Mouse (Mus musculus) skeletal muscle tissue, adult 2 months (tissue): ENCODE results near the gene Gm7534.

Experiments
- DNase-seq: peaks from one replicate; pipeline ENCODE4 v3.0.0-alpha.2; 2012; ENCODE audit warnings: low read depth, low spot score

Gm7534 gene

DNA sequence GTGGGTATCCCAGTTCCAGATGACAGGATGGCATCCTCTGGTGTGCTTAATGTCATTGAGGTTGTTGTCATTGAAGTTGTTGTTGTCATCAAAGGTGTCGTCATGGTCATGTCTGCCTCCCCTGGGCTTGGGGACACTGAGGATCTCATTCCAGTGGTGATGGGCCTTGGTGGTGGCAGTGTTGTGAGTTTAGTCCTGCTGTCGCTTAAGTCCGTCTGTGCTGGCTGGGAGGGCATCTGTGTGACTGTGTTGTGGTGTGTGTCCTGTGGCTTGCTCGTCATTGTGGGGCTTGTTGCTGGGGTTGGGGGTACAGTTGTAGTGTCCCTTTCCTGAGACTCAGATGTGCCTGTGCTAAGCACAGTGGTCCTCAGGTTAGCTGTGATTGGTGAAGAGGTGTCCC, at the start of gene Gm7534:
Gm7534 (minus strand) TSS at position 101 of the 400 bp plus-strand sequence.
- no peak for DNase-seq

DNA sequence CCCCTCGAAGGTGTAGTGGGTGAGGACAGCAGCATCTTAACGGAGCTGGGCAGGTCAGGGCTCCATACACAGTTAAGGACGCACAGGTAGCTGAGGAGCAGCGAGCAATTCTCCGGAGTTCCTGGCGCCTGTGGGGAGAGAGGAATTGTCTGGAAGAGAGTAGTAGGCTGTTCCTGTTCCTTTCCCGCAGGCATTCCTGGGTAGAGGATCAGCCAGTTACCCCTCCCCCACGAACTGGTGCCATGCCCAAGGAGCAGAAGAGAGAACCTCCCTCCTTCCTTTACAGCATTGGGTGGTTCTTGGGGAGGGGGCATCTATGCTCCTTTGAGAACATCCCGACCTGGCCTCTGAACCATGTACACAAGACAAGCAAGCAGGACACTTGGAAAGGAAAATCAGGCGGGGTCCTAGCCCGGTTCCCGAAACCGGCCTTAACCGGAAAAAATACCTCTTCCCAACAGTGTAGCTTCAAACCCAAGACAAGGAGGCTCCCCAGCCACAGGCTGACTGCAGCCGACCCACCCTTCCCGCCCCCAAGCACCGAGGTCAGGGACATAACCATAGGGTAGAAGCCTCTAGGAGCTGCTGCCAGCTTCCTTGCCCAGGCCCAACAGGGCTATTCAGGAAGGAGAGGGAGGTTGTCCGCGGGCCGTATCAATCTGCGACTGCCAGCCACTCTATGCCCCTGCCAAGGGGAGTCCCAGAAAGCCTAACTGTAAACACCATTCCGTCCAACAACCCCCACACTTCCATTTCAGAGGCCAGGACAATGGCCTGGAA, 49.5 kb upstream of the Gm7534 start:
- DNase-seq: no peak

- DNase-seq: no peak
Measured at GRCm38 (mm10) chr4:134251241-134252130, 48.7 kb upstream of the Gm7534 start.

DNA sequence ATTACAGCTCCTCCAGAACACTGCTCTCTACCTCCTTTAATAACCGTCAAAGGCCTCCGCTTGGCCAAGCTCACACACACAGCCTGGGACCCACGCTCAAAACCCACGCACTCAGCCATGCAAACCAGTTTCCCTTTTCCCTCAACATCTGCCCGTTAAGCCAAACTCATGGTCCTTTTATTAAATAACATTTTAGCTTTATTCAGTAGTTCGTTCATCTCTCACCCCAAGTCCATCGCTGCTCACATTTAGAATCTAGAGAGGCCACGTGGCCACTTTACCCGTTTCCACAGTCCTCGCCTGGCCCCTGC, 48.1 kb upstream of the Gm7534 start:
- no peak for DNase-seq

DNA sequence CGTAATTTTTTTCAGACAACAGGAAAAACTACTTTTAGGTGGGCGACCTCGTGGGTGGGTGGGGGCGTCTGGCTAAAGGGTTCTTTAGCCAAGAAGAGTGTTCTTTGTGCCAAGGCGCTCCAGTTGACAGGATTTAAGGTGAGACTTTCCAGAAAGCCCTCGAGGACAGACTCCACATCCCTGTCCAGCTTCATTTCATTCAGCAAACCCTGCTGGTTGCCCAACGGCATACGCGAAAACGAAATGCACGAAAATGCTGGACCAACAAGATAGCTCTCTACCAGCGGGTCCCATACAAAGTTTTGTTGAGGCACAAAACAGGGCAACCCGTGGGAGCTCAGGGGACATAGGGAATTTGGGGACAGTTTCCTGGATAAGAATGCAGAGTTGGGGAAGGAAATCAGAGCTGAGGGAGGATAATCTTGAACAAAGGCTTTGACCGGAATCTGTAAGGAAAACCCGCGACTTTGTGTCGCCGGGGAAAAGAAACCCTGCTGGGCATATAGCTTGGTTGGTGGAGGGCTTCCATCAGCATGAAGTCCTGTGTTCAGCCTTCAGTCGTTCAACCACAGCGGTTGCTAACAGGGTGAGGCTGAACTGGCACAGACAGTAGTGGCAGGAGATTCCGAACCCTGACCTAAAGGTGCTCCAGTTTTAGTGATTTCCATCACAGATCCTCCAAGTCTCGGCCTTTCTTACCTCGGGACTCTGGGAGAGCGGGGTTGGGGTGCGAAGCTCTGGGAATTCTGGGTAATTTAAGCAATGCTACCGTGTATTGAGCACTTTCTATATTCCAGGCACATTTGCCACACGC, 47.5 kb upstream of the Gm7534 start:
- DNase-seq: no peak

GRCm38 (mm10) chr4:134249651-134250050, 46.8 kb upstream of the Gm7534 start:
- DNase-seq: no peak

DNA sequence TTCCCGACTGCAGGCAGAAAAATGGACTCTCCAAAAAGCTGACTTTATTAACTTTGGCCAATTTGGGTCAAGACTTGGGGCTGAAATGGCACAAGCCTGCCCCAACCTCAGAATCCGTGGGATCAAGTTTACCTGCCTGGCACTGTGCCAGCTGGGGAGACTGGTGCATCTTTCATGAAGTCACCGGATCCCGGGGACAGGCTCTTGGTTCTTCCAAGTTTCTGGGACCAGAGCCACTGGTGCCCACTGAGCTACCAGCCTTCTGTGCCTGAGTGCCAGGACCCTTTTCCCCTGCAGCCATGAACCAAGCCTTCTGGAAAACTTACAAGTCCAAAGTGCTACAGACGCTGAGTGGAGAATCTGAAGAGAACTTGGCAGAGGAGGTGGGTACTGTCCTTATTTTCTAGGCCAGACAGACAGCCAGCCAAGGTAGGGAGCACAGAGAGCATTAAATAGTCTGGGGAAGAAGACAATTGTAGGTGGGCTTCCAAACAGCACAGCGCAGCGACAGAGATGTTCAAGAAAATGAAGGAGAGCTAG, 44.0 kb upstream of the Gm7534 start, which contains the start of gene Gm30191:
Gm30191 (plus strand) TSS at position 217 of the 540 bp plus-strand sequence.
- no peak for DNase-seq

GRCm38 (mm10) chr4:134246256-134246655, 43.5 kb upstream of the Gm7534 start:
- no peak for DNase-seq

GRCm38 (mm10) chr4:134245148-134245843, 42.5 kb upstream of the Gm7534 start, which contains the start of gene Zfp593:
TSS of gene Zfp593 (minus strand) at chr4:134245592.
- DNase-seq: peak; percentile 87

GRCm38 (mm10) chr4:134243516-134244250, 40.9 kb upstream of the Gm7534 start, which contains the start of gene E130218I03Rik:
TSS of gene E130218I03Rik (plus strand) at chr4:134243662.
- DNase-seq: peak; percentile 45

DNA sequence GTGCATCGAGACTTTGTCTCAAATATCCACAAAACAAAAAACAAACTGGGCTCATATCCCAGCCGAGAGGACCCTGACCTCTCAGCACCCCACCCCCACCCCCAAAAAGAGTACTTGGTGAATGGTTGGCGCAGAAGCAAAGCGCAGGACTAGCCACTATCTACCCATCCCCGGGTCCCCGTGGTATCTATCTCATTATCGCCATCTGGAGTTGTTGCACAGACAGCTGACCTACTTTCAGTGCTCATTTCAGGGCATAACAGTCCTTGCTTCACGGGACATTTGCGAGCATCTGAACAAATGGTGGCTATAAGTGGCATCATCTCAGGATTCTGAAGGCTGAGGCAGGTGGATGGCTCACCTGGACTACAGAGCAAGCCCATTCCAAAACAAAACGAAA, 35.9 kb upstream of the Gm7534 start:
- DNase-seq: no peak

DNA sequence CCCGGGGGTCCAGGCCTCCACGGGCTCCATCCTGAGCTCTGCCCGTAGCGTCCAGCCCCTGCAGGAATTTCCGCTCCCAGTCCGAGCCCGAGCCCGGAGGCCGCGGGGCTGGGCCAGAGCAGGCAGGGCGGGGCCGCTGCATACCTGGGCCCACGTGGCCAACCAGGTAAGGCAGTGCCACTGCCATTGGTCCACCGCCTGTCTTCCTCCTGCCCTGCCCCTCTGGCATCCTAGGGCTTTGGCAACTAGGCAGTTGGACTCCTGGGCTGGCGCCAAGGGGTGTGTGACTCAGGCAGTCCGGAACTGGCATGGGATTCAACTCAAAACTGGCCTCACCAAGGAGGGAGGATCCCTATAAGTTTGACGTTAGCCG, 35.5 kb upstream of the Gm7534 start, which contains the start of gene Cnksr1:
Cnksr1 (minus strand) TSS at position 121 of the 373 bp plus-strand sequence.
- peak; percentile 85 for DNase-seq

- DNase-seq: peak; percentile 70
Measured at GRCm38 (mm10) chr4:134237582-134238278, 34.9 kb upstream of the Gm7534 start.

DNA sequence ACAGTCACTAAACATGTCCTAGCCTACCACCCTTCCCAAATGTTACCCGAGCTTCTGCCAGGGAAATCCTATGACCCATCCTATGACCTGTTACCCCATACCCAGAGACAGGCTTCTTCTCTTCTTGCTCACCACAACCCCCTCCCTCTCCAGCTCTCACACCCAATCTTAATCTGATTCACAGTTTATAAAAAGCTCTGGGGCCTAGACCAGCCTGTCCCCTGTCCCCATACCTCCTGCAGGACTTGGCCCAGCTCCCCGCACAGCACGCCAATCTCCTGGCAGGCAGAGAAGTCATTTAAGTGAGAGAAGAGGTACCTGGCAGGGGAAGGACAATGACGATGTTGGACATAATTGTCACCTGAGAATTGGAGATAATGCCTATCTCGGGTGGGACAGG, 32.1 kb upstream of the Gm7534 start:
- DNase-seq: peak; percentile 80

DNA sequence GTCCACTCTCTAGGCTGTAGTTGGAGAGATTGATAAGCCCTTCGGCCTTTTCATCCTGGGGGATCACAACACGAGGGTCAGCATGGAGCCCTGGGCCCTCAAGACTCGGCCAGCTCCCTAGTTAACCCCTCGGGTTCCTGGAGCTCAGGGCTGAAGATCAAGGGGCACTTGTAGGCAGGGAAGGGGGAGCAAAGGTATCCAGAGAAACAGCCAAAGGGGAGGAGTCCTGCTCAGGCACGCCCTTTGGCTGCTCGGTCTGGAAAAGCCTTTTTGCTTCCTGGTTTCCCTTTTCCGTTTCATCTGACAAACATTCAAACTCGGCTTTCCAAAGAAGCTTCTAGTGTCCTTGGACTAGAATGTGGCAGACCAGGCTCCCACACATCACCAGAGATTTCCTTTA, 27.6 kb upstream of the Gm7534 start:
- no peak for DNase-seq

- no peak for DNase-seq
Measured at GRCm38 (mm10) chr4:134227194-134227593, 24.4 kb upstream of the Gm7534 start, which contains the start of gene Catsper4. TSS of gene Catsper4 (minus strand) at chr4:134227383.

DNA sequence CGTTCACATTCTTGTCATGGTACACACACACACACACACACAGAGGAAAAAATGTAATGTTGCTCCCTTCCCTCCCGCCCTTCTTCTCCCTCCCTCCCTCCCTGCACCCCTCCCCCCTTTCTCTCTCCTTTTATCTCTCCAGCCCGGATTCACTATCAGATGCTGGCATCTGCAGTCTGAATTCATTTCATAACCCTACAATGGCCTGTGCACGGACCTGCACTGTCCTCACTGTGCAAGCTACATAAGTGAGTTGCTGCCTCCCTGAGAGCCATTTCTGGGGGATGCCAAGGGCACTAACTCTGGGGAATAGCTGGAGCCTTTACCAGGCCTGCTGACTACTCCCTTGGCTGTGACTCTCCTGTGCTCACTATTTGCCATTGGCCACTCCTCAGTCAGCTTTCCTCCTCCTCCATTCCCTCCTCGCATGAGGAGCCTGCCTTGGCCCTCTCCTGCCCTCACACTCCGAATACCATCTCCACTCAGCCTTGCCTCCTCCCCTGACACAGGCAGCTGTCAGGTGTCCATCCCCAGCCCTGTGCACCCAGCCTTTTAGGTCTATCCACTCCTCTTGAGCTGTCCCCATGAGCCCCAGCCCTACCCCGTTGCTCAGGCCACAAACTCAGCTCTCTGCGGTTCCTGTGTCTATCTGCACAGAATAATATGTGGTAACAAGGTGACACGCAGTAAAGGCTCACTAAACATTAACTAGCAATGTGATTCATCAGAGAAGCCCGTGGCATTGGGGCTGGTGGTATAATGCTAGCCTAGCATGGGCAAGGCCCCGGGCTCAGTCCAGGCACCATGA, 20.2 kb upstream of the Gm7534 start:
- DNase-seq: no peak

DNA sequence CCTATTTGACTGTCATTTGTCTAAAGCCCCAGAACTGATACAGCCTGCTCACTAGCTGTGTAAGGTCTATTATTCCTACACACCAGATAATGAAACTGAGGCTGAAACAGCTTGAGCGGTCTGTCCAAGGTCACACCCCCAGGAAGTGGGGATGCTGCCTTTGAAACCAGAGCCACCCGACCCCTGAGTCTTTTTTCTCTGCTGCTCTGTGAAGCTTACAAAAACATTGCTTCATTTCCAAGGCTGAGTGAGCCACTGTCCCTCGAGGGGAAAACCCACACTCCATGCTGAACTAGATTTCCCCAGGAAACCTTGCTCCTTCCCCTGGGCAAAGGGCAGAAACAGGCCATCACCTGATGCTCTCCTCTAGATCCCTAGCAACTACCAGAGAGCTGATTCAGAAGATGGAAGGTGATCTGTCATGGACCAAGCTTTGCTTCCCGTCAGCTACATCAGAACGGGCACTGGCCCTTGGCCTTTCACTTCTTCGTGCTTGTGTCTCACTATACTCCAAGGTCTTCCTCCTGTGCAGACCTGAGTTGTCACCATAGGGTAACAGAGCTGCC, 3.8 kb upstream of the Gm7534 start:
- no peak for DNase-seq
